Mouse (Mus musculus) hindbrain, embryonic 12.5 days (tissue): ENCODE data around the gene Tarsl2. TPM values are rescaled to one million over a fixed set of nuclear protein-coding genes. Genes with fewer than 3 reads are reported as not detected.

Source experiments
- ATAC-seq: fragments of 200-750 bp; cut with Nextera tagmentation; 2 replicates; pipeline ENCODE4 v1.8.0; 2017; ENCODE audit warnings: moderate TSS enrichment; ENCODE audit not compliant: low FRiP score
- H3K27ac ChIP-seq: fragments of 300-500 bp; sonication (generic); 2 replicates; pipeline ENCODE4 v1.5.1; 2016; ENCODE audit warnings: mild to moderate bottlenecking
- H3K27me3 ChIP-seq: fragments of 300-500 bp; sonication (generic); 2 replicates; pipeline ENCODE4 v1.6.1; 2016; ENCODE audit warnings: mild to moderate bottlenecking
- H3K36me3 ChIP-seq: fragments of 300-500 bp; sonication (generic); 2 replicates; pipeline ENCODE4 v1.6.1; 2016; ENCODE audit warnings: mild to moderate bottlenecking
- H3K4me1 ChIP-seq: fragments of 300-500 bp; sonication (generic); 2 replicates; pipeline ENCODE4 v1.6.1; 2016
- H3K4me2 ChIP-seq: fragments of 300-500 bp; sonication (generic); replicated peaks from 2 replicates; pipeline ENCODE4 v1.6.1; 2016; ENCODE audit warnings: mild to moderate bottlenecking
- H3K4me3 ChIP-seq: fragments of 300-500 bp; sonication (generic); 2 replicates; pipeline ENCODE4 v1.5.1; 2016; ENCODE audit warnings: mild to moderate bottlenecking
- H3K9ac ChIP-seq: fragments of 300-500 bp; sonication (generic); 2 replicates; pipeline ENCODE4 v1.6.1; 2016; ENCODE audit warnings: mild to moderate bottlenecking, moderate library complexity
- H3K9me3 ChIP-seq: fragments of 300-500 bp; sonication (generic); replicated peaks from 2 replicates; pipeline ENCODE4 v1.6.1; 2016; ENCODE audit warnings: mild to moderate bottlenecking
- WGBS: fragments of 180-500 bp; shearing (Covaris S2); methylation state at CpG from one replicate; pipeline ENCODE4 v1.1.7; 2016; 5-methylcytosine and 5-hydroxymethylcytosine counted together
- polyA plus RNA-seq: library from polyadenylated mRNA; unstranded; fragments of >200 nt; fragmentation: Nextera tagmentation; extraction: Ambion mirVana; gene quantifications from 2 replicates; pipeline ENCODE4 v1.2.1, GENCODE M21; 2016

Gene Tarsl2
- polyA plus RNA-seq, 1 experiment from 2014 or later = 14.6 TPM

- peaks cover 52% of the 10 kb centered on the region for H3K36me3 ChIP-seq
- no peaks in the 10 kb centered on the region for H3K27me3 ChIP-seq
- no peak overlapping the region for H3K4me3 ChIP-seq
- H3K4me1 ChIP-seq = no peaks in the 10 kb centered on the region
- WGBS = 94% methylated on average over 7 of the region's 7 CpGs
- H3K4me2 ChIP-seq = no peak overlapping the region
- H3K9me3 ChIP-seq = no peaks in the 10 kb centered on the region
- no peak overlapping the region for H3K9ac ChIP-seq
- H3K27ac ChIP-seq = no peak overlapping the region
- no peak for ATAC-seq
These were observed 57.4 kb downstream of the Tarsl2 start for GRCm38 (mm10) chr7:65702076-65702475.

- H3K4me2 ChIP-seq = peak overlapping the region; percentile 25
- H3K4me3 ChIP-seq = no peak overlapping the region
- no peaks in the 10 kb centered on the region for H3K27me3 ChIP-seq
- peaks cover 27% of the 10 kb centered on the region for H3K36me3 ChIP-seq
- no peak overlapping the region for H3K27ac ChIP-seq
- ATAC-seq = peak; percentile 48; the same call in 1 of the 2 replicates
- H3K4me1 ChIP-seq = no peaks in the 10 kb centered on the region
- H3K9me3 ChIP-seq = no peaks in the 10 kb centered on the region
- no peak overlapping the region for H3K9ac ChIP-seq
- 17% methylated on average over 10 of the region's 10 CpGs for WGBS
These were observed 60.1 kb downstream of the Tarsl2 start for GRCm38 (mm10) chr7:65704818-65705242.

- ATAC-seq = no peak
- Histone ChIP-seq H3K4me1 (no peaks in the 10 kb centered on the region), H3K9me3 (no peaks in the 10 kb centered on the region), H3K36me3 (no peaks in the 10 kb centered on the region), H3K27me3 (no peaks in the 10 kb centered on the region), H3K27ac (no peak overlapping the region), H3K9ac (no peak overlapping the region), H3K4me3 (no peak overlapping the region), H3K4me2 (no peak overlapping the region)
- WGBS = 94% methylated on average over 1 of the region's 1 CpGs
These were observed 63.8 kb downstream of the Tarsl2 start for GRCm38 (mm10) chr7:65708506-65708905.

DNA sequence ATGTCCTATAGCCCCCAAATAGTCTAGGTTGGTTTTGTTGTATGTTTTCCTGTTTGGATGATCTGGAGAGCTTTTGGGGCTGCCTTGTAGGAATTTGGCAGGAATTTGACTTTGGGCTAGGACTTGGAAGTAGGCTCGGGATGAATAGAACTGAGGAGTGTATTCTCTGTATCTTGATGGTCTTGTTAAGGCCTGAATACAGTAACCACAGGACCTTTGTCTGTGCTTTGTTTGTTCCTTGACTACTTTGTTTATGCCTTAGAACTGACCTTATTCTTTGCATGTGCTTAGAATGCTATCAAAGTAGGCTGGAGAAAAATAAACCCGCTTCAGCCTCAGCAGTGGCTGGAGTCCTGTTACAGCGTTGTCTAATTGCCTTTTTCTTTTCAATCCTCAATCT is 65.6 kb downstream of the Tarsl2 start:
- H3K27me3 ChIP-seq = no peaks in the 10 kb centered on the region
- H3K27ac ChIP-seq = no peak overlapping the region
- WGBS = 82% methylated on average over 3 of the region's 3 CpGs
- no peaks in the 10 kb centered on the region for H3K36me3 ChIP-seq
- H3K4me3 ChIP-seq = no peak overlapping the region
- no peak for ATAC-seq
- H3K4me1 ChIP-seq = no peaks in the 10 kb centered on the region
- H3K4me2 ChIP-seq = no peak overlapping the region
- H3K9ac ChIP-seq = no peak overlapping the region
- H3K9me3 ChIP-seq = no peaks in the 10 kb centered on the region

DNA sequence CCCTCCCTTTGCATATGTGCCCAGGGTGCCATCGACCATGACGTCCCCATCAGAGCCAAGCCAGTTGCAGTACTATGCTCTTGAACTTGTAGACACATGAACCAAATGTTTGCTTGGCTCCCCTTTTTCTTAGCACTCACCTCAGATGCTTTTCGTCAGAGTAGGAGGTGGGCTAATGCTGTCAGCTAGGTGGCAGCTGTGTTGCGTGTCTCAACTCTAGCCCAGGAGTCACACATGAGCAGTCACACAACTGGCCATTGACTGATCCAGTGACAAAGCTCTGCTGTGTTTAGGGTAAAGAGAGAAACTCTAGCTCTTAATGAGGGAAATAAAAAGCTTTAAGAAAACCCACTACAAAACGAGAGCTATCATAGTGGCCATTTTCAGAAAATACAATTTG is 69.1 kb downstream of the Tarsl2 start:
- Histone ChIP-seq H3K4me2 (no peak overlapping the region), H3K36me3 (no peaks in the 10 kb centered on the region), H3K27ac (no peak overlapping the region), H3K4me3 (no peak overlapping the region), H3K4me1 (no peaks in the 10 kb centered on the region), H3K27me3 (no peaks in the 10 kb centered on the region), H3K9me3 (no peaks in the 10 kb centered on the region), H3K9ac (no peak overlapping the region)
- WGBS = 66% methylated on average over 5 of the region's 5 CpGs
- no peak for ATAC-seq

DNA sequence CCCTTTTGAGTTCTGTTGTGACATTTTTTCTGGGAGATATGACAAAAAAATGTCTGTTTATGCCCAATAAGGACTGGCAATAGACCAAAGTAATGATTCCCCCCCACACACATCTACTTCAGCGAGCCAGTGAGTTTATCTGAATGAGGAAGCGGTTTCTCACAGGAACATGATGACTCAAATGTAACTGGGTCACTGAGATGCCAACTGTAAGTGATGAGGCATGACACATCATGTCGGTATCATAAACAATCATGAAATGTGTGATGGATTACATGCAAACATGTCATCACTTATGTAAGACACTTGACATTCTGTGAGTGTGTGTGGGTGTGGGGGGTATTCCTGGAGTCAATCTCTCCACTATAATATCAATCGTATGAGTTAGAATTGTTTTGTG is 69.6 kb downstream of the Tarsl2 start:
- no peak for ATAC-seq
- Histone ChIP-seq H3K9me3 (no peaks in the 10 kb centered on the region), H3K36me3 (no peaks in the 10 kb centered on the region), H3K9ac (no peak overlapping the region), H3K4me1 (no peaks in the 10 kb centered on the region), H3K4me3 (no peak overlapping the region), H3K27ac (no peak overlapping the region), H3K27me3 (no peaks in the 10 kb centered on the region), H3K4me2 (no peak overlapping the region)
- WGBS = 81% methylated on average over 4 of the region's 4 CpGs

- Histone ChIP-seq H3K4me2 (no peak overlapping the region), H3K9ac (no peak overlapping the region), H3K27me3 (no peaks in the 10 kb centered on the region), H3K4me3 (no peak overlapping the region), H3K36me3 (no peaks in the 10 kb centered on the region), H3K27ac (no peak overlapping the region), H3K4me1 (no peaks in the 10 kb centered on the region), H3K9me3 (no peaks in the 10 kb centered on the region)
- 86% methylated on average over 2 of the region's 2 CpGs for WGBS
- ATAC-seq = no peak
These were observed 89.3 kb downstream of the Tarsl2 start for GRCm38 (mm10) chr7:65734024-65734423.

GRCm38 (mm10) chr7:65735261-65735660 is 90.6 kb downstream of the Tarsl2 start:
- Histone ChIP-seq H3K9ac (no peak overlapping the region), H3K27me3 (no peaks in the 10 kb centered on the region), H3K9me3 (no peaks in the 10 kb centered on the region), H3K4me3 (no peak overlapping the region), H3K4me2 (no peak overlapping the region), H3K4me1 (no peaks in the 10 kb centered on the region), H3K27ac (no peak overlapping the region), H3K36me3 (no peaks in the 10 kb centered on the region)
- 94% methylated on average over 3 of the region's 3 CpGs for WGBS
- no peak for ATAC-seq

- H3K9me3 ChIP-seq = no peaks in the 10 kb centered on the region
- H3K4me3 ChIP-seq = no peak overlapping the region
- no peaks in the 10 kb centered on the region for H3K27me3 ChIP-seq
- H3K4me2 ChIP-seq = no peak overlapping the region
- H3K9ac ChIP-seq = no peak overlapping the region
- no peaks in the 10 kb centered on the region for H3K4me1 ChIP-seq
- WGBS = 74% methylated on average over 12 of the region's 12 CpGs
- no peaks in the 10 kb centered on the region for H3K36me3 ChIP-seq
- H3K27ac ChIP-seq = no peak overlapping the region
- ATAC-seq = no peak
These were observed 92.8 kb downstream of the Tarsl2 start for GRCm38 (mm10) chr7:65737286-65738040.

Other genes with a start within 250 kb of the Tarsl2 start
- 36.3 and 36.7 TPM in 2 replicates for gene Tjp1, start 117.1 kb upstream of the Tarsl2 start, polyA plus RNA-seq
- 61.5 and 71.8 TPM in 2 replicates for gene Tm2d3, start 46.3 kb downstream of the Tarsl2 start, polyA plus RNA-seq
- gene Pcsk6, start 216.8 kb downstream of the Tarsl2 start, polyA plus RNA-seq = 1.4 TPM in 2 replicates